Mouse (Mus musculus): ENCODE measurements around the gene Isoc2a.
"Not testable (repeated sequence)": the region's sequence is repeated elsewhere in the genome, so short reads cannot be mapped to it uniquely, and the experiment has no call there.

The Isoc2a gene

DNA sequence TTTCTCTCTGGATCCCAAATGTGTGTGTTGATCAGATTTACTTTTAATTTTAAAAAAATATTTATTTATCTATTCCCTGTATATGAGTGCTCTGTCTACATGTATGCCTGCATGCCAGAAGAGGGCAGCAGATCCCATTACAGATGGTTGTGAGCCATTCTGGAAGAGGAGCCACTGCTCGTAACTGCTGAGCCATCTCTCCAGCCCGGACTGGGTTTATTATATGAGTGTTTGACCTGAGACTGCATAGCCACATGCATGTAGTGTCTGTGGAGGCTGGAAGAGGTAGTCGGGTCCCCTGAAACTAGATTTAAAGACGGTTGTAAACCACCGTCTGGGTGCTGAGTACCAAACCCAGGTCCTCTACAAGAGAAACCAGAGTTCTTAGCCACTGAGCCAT lies 11.9 kb upstream of the Isoc2a start:
- DNase-seq (ENCODE audit: low read depth, low spot score) = no peak

DNA sequence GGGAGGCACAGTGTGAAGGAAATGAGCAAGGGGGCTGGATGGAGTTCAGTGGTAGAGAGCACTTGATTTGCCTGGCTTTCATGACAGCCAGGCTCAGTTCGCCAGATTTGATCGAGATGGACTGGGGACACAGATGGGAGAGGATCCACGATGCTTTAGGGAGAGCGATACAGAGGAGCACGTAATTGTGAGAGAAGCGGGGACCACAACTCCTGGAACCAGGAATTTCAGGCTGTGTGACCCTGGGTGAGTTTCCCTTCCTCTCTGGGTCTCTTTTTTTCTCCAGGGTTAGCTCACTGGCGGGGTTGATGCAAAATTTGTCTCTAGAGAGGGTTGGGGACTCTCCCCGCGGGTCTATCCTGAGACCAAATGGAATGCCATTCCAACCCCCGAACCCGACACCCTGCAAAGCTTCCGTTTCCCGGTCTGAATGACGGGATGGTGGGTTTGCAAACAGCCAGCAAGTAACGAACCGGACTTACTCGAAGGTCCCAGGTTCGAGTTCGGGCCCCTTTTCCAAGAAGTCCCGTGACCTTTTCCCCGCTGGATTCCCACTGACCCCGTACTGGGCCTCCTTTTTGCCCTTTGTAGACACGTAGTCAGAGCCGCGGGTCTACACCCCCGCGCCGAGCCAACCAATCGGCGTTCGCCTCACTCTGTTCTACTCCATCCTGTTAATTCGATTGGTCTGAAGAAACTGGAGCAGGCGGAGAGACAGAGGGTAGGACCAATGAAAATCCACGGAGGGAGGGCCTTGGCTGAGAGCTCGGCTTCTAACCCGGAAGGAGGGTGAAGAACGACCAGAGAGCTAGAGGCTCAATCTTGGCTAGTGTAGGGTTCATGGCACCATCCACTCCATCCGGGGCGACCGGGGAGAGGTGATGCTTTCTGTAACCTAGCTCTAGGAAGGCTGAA lies 11.1 kb upstream of the Isoc2a start:
- peak; percentile 90 for DNase-seq (ENCODE audit: low read depth, low spot score)

DNA sequence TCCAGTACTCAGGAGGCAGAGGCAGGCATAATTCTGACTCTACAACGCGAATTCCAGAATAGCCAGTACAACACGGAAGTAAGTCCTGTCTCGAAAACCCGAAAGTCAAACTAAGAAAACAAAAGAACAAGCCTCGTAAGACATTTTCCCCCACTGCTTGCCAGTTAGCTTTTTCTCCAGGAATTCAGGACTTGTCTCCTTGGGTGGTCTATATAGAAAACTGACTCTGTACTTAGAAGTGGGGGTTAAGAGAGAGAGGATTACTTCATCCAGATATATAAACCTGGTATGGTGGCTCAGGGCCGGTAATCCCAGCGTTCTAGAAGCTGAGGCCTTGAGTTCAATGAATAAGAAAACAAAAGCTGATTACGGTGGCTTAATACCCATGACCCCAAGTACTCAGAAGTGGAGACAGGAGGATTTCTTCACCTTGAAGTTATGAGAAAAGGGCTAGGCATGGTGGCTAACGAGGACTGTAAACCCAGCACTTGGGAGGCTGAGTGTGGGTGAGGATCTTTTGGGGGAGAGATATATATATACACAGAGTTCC lies 10.2 kb upstream of the Isoc2a start:
- peak; percentile 72 for DNase-seq (ENCODE audit: low read depth, low spot score)

DNA sequence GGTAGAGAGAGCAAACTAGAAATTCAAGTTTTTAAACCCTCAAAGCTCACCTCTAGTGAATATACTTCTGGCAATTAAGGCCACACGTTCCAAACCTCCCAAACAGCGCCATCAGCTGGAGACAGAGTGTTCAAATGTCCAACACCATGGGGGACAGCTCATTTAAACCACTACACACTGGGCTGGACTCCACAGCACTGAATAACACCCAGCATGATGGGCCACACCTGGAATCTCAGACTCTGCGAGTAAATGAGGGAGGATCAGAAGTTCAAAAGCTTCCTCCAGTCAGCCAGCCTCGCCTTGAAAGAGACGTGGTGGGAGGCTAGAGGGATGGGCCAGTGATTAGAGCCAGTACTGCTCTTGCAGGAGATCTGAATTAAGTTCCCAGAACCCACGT lies 6.8 kb upstream of the Isoc2a start, which contains the start of gene Isoc2b:
Gene Isoc2b (minus strand): TSS at position 126 of the 400 bp plus-strand sequence.
- DNase-seq (ENCODE audit: low read depth, low spot score) = no peak

DNA sequence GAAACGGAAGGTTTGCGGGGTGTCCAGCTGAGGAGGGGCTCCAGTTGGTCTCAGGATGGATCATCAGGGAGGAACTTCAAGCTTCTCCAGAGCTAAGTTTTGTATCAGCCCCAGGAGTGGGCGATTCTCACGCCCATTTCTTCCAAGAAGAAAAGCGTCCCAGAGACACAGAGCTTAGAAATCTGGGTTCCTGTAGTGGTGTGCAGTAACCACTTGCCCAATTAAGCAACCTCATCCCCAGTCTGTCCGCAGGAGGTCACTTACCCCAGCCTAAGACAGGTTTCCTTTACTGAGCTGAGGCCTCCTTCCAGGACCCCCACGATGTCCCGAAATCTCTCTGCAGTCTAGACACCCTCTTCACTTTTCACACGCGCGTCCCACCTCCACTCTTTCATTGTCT lies 273 bp downstream of the Isoc2a start:
- no peak for DNase-seq (ENCODE audit: low read depth, low spot score)

DNA sequence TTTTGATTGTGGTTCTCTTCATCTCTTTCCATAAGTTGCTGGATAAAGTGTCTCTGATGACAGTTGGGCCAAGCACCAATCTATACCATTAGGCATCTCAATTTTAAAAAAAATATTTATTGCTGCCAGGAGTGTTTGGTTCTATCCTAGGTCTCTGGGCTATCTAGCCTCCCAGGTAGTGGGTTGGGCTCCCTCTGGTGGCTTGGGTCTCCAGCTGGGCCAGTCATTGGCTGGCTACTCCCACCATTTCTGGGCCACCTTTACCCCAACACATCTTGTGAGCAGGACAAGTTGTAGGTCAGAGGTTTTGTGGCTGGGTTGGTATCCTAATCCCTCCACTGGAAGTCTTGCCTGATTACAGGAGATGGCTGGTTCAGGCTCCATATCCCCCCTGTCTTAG lies 1.2 kb downstream of the Isoc2a start:
- DNase-seq (ENCODE audit: low read depth, low spot score) = no peak

DNA sequence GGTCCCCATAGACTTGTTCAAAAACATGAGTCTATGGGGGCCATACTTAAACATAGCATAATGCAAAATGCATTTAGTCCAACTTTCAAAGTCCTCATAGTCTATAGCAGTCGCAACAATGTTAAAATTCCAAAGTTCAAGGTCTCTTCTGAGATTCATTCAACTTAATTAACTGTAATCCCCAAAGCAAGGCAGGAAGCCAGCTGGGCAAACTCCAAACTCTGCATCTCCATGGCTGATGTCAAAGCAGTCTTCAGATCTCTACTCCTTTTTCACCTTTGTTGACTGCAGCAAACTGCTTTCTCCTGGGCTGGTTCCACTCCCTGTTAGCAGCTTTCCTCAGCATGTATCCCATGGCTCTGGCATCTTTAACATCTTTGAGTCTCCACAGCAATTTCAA lies 2.1 kb downstream of the Isoc2a start:
- DNase-seq (ENCODE audit: low read depth, low spot score) = not testable (repeated sequence)

DNA sequence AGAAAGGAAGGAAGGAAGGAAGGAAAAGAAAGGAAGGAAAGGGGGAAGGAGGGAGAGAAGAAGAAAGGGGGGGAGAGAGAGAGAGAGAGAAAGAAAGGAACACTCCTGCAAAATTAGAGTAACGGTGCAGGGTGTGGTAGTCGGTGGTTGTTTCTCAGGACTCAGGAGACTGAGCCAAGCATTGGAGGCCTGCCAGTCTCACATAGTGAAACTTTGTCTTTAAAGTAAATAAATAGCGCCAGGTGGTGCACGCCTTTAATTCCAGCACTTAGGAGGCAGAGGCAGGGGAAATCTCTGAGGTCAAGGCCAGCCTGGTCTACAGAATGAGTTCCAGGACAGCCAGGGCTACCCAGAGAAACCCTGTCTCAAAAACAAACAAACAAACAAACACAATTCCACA lies 9.7 kb downstream of the Isoc2a start:
- DNase-seq (ENCODE audit: low read depth, low spot score) = no peak

DNA sequence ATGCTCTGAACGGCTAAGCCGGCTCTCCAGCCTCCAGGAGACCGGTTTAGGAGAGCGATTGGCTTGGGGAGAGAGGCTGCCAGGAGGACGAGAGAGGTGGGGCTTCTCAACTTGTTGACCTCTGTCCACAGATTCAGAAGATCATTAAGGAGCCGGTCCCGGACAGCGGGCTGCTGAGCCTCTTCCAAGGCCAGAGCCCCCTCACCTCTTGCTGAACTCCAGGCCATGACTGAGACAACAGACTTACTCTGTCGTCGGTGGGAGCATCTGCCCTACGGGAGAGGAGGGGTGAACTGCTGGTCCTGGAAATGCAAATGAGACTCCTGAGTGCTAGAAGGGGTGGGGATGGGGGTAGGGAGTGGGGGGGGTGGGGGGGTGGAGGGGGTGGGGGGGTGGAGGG lies 18.2 kb downstream of the Isoc2a start:
- no peak for DNase-seq (ENCODE audit: low read depth, low spot score)

DNA sequence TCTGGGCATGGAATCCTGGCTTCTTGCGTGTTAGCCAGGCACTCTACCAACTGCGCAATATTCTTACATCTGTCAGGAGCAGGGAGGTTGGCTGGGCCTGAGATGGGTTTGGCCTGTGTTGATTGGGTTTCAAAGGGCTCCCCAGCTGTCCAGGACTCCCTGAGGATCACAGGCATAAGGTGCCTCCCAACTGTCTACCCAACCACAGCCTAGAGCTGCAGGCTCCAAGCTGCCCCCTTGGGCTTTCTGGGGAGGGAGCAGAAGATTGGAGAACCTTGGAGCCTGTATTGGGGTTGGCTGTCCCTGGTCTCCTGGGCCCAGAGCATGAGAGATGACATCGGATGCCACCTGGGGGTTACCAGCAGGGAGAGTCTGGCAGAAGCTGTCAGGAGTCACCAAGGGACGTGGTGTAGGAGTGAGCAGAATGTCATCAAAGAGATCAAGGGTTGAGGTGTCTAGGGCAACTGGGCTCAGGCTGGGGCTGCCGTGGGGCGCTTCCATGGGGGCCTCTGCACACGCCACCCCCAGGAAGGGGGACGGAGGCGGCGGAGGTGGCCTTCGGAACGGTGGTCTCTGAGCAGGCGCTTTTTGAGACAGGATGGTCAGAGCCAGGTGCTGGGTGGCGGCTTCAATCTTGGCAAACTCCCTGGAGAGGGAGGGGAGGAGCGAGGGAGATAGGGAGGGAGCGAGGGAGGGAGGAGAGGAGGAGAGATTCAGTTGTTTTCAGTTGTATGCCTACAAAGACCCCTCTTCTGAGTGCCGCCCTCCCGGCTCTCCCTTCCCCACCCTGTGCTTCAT lies 22.1 kb downstream of the Isoc2a start:
- no peak for DNase-seq (ENCODE audit: low read depth, low spot score)

DNA sequence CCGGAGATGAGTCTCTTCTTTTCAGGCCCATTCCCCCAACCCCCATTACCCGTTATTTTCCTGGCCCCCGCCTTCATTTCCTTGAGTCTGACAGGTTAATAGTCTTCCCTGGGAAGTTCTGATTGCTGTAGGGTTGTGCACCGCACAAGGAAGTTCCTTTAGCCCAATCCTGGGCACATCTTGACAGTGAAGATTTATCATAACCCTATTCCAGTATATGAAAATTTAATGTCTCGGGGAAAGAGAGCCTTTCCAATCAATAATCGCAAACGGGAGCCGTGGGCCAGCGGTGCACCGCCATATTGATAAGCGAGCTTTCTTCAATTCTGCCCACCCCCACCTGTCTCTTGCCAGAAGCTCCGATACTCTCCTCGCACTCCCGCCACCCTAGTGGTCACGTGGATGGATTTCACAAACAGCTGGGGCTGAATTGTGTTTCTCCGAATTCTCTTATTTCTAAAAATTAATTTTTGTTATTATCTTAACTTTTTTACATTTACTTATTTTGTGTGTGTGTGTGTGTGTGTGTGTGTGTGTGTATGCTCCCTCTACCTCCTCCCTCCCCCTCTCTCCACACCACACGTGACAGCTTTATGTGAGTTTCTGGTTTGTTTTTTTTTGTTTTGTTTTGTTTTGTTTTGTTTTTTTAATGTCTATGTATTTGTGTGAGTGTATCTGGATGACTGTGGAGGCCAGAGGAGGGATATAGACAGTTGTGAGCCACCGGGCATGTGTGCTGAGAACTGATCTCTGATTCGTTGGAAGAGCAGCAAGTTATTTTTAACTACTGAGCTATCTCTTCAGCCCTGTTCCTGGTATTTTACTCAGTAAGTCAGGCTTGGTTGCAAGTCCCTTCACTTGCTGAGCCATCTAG lies 22.9 kb downstream of the Isoc2a start:
- no peak for DNase-seq (ENCODE audit: low read depth, low spot score)

DNA sequence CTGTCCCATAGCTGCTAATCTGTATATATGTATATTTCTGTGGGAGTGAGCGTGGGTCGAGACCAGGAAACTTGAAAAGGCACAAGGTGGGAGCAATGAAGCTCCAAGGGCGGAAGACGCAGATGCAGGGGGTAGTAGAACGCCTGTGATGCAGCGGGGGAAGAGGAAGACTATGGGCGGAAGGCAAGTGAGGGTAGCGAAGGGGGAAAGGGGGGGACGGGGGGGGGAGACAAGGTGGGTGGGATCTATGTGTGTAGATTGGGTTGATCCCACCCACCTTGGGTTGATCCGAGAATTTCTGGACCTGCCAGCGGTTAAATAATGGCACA lies 23.5 kb downstream of the Isoc2a start:
- no peak for DNase-seq (ENCODE audit: low read depth, low spot score)

DNA sequence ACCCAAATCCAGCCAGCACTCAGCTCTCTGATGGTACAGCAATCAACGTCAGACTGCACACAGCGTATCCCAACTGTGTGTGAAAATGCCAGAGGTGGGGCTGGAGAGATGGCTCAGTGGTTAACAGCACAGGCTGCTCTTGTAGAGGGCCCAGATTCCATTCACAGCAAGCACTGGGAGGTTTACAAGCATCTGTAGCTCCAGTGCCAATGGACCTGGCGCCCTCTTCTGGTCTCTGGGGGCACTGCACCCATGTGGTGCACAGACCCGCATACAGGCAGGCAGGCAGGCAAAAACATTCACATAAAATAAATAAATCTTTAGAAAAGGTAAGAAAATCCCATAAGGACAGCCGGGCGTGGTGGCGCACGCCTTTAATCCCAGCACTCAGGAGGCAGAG lies 24.2 kb downstream of the Isoc2a start:
- no peak for DNase-seq (ENCODE audit: low read depth, low spot score)

DNA sequence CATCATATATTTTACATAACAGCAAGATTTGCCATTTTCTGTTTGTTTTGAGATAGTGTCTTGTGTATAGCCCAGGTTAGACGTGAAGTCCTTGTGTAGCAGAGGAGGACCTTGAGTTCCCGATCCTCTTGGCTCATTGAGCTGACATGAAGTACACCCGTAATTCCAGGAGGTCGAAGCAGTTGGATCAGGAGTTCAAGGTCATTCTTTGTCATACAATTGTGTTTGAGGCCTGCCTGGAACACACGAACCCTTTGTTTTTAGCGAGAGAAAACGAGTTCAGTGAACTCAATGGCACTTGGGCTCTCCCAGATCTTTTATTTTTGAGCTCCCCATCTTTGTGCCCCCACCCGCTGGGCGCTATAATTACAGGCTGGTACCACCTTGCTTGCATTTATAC lies 25.5 kb downstream of the Isoc2a start:
- no peak for DNase-seq (ENCODE audit: low read depth, low spot score)

DNA sequence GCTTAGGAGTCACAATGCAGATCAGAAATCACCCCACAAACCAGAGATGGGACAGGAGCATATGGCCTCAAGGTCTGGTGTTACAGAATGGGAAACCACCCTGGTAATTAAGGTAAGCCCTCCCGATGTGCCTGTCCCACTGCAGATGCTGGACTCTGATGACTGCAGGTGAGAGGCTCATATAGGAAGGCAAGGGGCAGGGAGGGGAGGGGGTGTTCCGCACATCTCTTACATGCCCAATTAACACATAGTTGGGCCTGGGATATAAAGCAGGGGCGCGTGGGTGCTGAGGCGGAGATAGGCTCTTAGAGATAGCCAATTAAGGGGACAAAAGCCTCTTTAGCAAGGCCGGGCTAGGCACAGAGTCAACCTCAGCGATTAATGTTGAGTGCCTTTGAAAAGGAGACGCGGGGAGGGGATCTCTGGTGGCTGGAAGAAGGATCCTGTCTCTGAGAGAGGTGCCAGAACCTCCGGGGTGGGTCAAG lies 29.6 kb downstream of the Isoc2a start, which contains the start of gene Gm36210:
Gene Gm36210 (minus strand): TSS at position 51 of the 485 bp plus-strand sequence.
- DNase-seq (ENCODE audit: low read depth, low spot score) = no peak

DNA sequence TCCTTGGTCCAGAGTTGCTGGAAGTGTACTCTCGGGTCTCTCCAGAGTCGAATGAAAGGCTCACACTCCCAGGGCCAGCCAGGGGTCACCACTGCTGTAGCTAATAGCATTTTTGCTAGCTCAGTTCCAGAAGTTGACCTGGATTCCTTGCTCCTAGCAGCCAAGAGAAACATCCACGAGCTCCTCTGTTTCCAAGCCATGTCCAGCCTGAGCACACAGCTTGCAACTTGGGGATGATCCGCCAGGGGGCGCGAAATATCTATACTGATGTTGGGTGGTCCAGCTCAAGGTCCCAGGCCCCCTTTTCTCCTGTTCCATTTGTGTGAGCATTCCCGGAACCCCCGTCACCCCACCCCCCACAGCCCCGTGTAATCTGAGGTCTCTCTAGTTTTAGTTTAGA lies 34.6 kb downstream of the Isoc2a start:
- DNase-seq (ENCODE audit: low read depth, low spot score) = no peak

DNA sequence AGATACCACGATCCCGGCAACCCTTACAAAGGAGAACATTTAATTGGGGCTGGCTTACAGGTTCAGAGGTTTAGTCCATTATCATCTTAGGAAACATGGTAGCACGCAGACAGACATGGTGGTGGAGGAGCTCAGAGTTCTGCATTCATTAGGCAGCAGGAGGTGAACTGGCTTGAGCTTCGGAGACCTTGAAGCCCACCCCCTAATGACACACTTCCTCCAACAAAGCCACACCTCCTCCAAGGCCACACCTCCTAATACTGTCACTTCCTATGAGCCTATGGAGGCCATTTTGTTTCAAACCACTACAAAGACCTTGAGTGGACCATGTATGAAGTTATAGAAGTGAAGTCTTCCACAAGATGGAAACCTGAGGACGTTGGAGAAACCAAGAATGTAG lies 35.3 kb downstream of the Isoc2a start:
- no peak for DNase-seq (ENCODE audit: low read depth, low spot score)

DNA sequence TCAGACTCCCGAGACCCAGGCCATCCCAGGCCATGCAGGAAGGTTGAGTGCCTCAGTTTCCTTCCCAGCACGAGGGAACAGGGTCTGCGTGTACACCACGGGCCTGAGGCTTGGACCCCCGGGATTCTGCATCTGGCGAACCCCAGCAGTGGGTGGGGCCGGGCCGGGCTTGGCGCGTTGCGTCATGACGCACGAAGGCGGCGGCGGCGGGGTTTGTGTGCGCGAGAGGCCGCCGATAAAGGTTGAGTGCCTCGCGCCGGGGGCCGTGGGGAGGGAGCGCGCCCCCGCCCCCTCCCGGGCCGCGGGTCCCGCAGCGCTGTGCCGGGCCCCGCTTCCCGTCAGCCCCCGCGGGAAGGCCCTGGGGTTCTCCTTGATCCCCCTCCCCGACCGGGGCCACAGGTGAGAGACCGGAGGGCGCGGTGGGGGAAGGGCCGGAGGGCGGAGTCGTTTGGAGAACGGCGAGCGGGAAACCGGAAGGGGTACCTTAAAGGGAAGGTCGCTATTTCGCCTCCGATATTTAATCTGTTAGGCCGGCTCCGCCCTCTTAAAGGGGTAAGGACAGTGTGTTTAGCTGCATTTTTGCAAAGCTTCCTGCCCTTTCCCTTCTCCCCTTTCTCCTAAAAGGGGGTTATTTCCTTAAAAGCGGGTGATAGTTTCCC lies 38.2 kb downstream of the Isoc2a start, which contains the start of gene Zfp628:
Gene Zfp628 (plus strand): TSS at position 211 of the 659 bp plus-strand sequence.
- DNase-seq (ENCODE audit: low read depth, low spot score) = peak; percentile 93

DNA sequence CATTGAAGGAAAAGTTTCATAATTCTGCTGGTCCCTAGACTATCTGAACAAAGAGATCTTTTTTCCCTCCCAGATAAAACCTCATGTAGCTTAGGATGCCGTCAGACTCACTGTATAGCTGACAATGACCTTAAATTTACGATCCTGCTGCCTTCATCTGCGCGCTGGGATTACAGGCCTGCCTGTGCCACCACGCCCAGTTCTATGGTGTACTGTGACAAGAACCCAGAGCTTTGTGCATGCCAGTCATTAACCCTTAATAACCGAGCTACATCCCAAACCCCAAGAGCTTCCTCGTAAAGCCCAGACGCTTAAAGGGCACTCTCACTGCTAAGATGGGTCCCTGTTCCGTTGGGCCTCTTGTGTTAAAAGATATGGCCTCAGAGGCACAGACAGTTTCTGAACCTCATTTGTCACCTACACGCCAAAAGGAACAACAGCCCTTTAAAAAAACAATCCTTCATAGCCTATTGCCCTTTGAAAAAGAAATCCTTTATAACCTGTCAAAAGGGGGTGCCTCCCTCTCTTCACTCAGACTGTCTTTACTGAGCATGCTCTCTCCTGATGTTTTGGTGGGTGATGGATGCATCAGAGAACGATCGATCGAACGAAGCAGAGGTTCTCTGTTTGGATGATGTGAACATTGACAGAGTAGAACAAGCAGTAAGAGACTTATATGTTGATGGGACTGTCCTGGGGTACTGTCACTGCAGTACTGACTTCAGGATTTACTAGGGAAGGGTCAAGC lies 38.9 kb downstream of the Isoc2a start:
- DNase-seq (ENCODE audit: low read depth, low spot score) = no peak

DNA sequence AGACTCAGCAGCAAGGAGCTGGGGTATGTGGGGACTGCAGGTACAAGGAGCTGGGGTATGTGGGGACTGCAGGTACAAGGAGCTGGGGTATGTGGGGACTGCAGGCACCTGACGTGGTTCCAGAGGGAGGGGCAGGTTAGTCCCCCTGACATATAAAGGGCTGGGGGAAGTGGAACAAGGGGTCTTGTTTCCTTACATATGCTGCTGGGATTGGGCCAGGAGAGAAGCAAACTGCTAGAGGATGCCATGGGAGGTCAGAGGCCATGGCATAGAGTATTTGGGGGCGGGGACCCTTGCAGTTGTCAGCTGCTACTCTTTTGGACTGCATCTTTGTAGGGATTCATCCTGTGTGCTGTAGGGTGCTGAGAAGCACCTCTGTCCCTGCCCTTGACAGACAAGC lies 40.5 kb downstream of the Isoc2a start:
- no peak for DNase-seq (ENCODE audit: low read depth, low spot score)
